Mouse (Mus musculus) spleen, postnatal 10 days (tissue): ENCODE data around the gene Gm10837.
A peak's percentile ranks its signal among the peaks of the same experiment; 100 is the strongest.

Experiments
- DNase-seq, 2 experiments: peaks; one replicate each; pipeline ENCODE4 v3.0.0; 2021 to 2022; ENCODE audit warnings: low spot score in 2 of 2

The Gm10837 gene

GRCm38 (mm10) chr14:122534017-122534924 is 43.9 kb downstream of the Gm10837 start, which contains the start of gene Pcca:
Gene Pcca, plus strand, starts transcription at chr14:122534324.
- peak; percentile 87 to 93 for DNase-seq

GRCm38 (mm10) chr14:122535986-122536385 is 45.6 kb downstream of the Gm10837 start:
- no peak for DNase-seq
